Mouse (Mus musculus) brain, embryonic 14.5 days (tissue): ENCODE data around the gene Siglec1. TPM values are rescaled to one million over a fixed set of nuclear protein-coding genes. Genes with fewer than 3 reads are reported as not detected.
"Not testable (repeated sequence)": the region's sequence is repeated elsewhere in the genome, so short reads cannot be mapped to it uniquely, and the experiment has no call there.

Experiments used
- DNase-seq: peaks from one replicate; pipeline ENCODE4 v3.0.0-alpha.2; 2011; ENCODE audit warnings: low read depth
- CTCF ChIP-seq: fragments of 200-500 bp; IDR thresholded peaks from 2 replicates; pipeline ENCODE4 v1.5.1; 2012; ENCODE audit warnings: inconsistent platforms, mild to moderate bottlenecking, moderate library complexity, borderline replicate concordance; ENCODE audit not compliant: insufficient read depth, insufficient read length; ENCODE audit errors: extremely low read depth
- POLR2A ChIP-seq: fragments of 200-500 bp; IDR thresholded peaks from 2 replicates; pipeline ENCODE4 v1.6.1; 2012; ENCODE audit warnings: mild to moderate bottlenecking, inconsistent platforms, borderline replicate concordance; ENCODE audit not compliant: poor library complexity, insufficient read depth, insufficient read length, severe bottlenecking; ENCODE audit errors: extremely low read depth
- polyA plus RNA-seq: library from polyadenylated mRNA; depleted of rRNA; stranded (reverse); fragments of >200 nt; gene quantifications from 2 replicates; pipeline ENCODE4 v1.2.3, GENCODE M21; 2012

The Siglec1 gene
- polyA plus RNA-seq, 1 experiment, result 0.52 TPM

DNA sequence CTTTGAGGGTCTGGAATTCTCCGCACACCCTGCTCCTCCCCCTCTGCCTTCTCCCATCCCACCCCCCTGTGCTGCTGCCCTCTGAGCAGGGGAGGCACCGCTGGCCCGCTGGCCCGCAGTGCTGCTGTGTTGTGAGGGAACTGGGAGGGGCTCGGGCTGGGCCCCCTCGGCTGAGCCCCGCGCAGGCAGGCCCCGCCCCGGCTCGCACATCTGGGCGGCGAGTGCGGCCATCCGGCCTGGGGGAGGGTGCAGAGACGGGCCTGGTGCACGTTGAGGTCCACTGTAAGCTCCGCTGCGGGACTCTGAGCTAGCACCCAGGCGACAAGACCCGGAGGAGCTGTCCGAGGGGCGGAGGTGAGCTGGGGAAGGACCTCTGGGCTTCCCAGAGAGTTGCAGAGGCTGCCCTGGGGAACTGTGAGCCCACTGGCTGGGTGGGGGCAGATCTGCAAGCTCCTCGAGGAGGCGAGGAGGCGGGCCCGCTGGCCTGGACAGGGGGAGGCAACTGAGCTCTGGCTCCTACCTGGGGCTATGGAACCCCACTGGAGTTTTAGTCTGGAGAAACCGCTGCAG, 40.7 kb upstream of the Siglec1 start, which contains the start of gene Hspa12b:
Gene Hspa12b, plus strand, starts transcription at position 120 of the 570 bp plus-strand sequence.
- peak; percentile 44 for DNase-seq
- TF ChIP-seq CTCF, result no peak
- TF ChIP-seq POLR2A, result no peak

DNA sequence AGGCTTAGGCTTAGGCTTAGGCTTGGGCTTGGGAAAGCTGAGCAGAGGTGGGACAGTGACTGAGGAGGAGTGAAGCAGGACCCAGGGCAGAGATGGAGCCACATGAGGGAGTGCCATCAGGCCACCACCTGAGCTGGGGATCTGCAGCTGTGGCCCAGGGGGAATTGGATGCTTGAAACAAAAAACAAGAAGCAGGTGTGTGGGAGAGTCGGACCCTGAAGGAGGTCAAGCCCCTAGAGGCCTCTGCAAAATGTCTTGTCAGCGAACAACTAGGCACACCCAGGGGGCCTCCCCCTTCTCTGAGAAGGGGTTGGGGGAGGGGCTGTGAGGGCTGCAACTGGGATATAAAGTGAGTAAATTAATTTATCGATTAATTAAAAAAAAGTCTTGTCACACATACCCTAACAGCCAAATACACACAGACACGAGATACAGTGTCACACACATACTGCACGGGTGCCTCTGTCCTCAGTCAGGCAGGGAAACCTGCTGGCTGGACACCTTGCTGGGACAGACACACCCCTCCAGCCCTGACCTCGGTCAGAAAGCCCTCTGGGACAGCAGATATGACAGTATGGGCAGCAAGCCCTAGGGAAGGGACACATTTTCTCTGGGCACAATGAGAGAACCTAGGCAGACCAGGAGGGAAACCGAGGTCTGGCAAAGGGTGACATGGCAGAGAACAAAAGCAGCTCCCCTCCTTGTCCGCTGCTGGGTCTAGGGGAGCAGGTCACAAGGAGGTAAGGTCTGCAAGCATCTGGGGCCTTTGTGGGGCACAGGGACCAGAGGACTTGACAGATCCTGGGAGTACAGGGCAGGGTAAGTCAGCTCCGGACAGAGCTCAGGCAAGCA, 39.6 kb upstream of the Siglec1 start:
- DNase-seq, result no peak

DNA sequence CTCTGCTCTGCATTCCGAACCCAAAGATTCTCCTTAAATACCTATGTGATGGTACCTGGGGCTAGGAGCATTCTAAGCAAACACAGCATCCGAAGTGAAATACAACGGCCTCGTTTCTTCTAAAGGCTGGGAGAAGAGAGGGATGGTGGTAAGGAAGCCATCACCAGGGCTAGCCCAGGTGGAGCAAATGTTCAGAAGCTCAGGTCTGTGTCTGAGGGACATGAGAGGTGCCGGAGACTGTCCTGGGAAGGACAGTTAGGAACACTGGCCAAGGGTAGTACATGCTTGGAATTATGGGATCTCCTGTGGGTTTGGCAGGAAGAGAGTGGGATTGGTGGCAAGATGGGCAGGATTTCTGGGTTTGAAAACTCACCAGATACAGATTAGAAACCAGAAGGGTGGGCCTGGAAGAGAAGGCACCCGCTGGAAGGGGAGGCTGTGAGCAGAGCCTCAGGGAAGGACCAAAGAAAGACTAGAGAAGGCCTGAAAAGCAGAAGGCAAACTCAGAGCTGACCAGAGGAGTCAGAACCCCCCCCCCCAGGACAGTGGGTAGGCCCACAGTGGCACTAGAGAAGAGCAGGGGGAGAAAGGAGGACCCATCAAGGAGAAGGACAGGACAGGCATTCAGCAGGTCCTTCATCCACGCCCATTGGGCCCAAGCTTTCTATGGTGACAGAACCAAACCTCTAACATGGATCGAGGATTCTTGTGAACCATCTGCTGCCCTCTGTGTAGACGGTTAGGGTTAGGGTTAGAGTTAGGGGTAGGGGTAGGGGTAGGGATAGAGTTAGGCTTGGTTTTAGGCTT, 38.8 kb upstream of the Siglec1 start:
- TF ChIP-seq CTCF, result no peak
- no peak for TF ChIP-seq POLR2A
- DNase-seq, result no peak

More for the DNA sequence above, 39.6 kb upstream of the Siglec1 start:
- TF ChIP-seq POLR2A (no peak), CTCF (no peak)

DNA sequence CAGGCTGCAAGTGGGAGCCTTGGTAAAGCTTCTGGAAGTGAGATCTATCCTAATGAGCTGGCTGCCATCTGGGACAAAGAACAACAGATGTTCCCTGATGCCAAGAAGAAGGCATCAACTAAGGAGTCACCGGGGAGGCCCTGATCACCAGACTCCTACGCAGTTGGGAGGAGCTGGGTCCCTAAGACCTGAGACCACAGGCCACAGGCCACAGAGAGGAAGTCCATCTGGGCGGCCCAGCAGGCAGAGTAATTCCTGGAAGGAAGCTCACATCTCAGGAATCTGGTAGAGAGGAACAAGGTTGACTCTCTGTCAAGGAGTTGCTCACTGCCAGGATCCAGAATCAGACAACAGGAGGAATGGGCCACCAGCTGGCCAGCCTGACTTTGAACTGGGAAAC, 37.6 kb upstream of the Siglec1 start:
- no peak for DNase-seq
- TF ChIP-seq POLR2A (no peak), CTCF (no peak)

DNA sequence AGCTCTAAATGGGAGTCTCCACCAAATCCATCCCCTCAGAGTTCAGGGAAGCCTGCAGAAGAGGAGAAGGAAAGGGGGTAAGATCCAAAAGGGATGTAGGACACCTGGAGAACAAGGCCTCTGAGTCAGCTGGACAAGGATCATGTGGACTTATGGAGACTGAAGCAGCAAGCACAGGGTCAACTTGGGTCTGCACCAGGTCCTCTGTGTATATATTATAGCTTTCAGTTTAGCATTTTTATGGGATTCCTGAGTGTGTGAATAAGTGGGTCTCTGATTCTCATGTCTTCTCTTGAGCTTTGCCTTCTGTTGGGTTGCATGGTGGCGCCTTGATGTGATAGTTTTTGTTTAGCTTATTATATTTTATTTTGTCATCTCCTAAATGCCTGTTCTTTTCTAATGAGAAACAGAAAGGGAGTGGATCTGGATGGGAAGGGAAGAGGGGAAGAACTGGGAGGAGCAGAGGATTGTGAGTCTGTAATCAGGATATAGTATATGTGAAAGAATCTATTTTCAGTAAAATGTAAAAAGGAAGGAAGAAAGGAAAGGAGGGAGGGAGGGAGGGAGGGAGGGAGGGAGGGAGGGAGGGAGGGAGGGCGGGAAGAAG, 32.5 kb upstream of the Siglec1 start:
- DNase-seq, result no peak
- TF ChIP-seq POLR2A (no peak), CTCF (no peak)

DNA sequence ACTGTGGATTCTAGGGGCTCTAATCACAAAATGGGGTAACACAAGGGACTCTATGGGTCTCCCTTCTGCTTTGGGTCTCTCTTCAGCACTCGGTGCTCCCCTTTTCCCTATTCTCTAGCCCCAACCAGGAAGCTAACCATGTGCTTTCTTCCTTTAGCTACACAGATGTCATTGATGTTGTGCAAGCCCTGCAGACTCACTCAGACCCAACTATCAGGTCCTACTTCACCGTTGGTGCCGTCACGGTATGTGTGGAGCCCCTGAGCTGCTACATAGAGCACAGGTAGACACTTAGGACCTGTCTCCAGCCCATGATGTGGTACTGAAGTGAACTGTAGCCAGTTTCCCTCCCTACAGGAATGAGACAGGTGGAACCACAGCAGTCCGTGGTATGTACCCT, 19.4 kb upstream of the Siglec1 start:
- DNase-seq, result no peak
- TF ChIP-seq POLR2A (no peak), CTCF (no peak)

DNA sequence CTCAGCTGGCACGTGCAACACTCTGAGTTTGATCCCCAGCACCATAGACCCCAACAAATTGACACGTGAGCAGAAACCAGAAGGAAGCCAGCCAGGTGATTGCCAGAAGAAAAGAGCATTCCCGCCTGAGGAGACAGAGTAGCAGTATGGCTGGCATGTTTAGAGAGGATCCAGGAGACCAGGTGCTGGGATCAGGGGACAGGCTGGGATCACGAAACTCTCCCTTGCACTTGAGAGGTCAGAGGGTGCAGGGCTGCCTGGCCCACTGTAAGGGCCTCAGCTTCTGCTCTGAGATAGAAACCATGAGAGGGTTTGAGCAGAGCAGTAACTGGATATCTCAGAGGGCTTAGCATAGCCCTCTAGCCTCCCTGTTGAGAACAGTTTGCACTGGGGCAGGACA, 18.5 kb upstream of the Siglec1 start:
- DNase-seq, result not testable (repeated sequence)

DNA sequence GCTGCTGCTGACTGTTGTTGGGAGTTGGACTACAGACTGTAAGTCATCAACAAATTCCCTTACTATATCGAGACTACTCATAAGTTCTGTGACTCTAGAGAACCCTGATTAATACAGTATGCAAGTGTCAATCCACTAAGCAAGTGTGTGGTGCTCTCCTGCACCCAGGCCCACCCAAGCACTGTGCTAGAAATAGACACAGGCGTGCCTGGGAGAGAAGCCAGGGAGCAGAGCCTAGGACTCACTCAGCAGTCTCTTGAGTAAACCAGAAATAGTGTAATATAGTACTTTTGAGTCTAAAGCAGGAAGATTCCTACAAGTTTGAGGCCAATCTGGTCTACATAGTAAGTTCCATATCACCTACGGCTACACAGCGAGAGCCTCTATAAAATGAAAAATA, 17.5 kb upstream of the Siglec1 start:
- no peak for DNase-seq
- no peak for TF ChIP-seq CTCF

DNA sequence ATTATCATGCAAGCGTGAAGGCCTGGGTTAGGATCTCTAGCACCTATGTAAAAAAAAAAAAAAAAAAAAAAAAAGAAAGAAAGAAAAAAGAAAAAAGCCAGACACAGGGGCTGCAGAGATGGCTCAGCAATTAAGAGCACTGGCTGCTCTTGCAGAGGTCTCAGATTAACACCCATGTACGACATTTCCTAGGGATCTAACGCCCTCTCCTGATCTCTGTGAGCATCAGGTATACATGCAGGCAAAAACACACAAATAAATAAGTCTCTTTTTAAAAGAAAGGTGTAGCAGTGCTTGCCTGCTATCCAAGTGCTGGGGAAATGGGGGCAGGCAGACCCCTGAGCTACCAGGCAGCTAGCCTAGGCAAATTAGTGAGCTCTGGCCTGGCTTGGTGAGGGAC, 15.0 kb upstream of the Siglec1 start:
- TF ChIP-seq POLR2A (no peak), CTCF (no peak)
- no peak for DNase-seq

DNA sequence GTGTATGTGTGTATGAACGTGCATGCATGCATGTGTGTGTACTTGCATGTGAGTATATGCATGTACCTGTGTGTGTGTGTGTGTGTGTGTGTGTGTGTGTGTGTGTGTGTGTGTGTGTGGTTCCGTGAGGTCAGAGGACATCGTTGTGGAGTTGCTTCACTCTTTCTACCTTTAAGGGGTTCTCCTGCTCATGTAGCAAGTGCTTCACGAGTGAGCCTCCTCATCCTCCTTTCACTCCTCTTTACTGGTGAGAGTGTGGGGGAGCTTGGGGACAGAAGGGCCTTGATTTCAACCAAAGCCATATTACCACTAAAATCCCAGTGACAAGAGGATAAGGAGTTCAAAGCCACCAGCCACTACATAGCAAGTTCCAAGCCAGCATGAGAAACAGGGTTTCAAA, 10.5 kb upstream of the Siglec1 start:
- DNase-seq, result no peak
- TF ChIP-seq POLR2A (no peak), CTCF (no peak)

DNA sequence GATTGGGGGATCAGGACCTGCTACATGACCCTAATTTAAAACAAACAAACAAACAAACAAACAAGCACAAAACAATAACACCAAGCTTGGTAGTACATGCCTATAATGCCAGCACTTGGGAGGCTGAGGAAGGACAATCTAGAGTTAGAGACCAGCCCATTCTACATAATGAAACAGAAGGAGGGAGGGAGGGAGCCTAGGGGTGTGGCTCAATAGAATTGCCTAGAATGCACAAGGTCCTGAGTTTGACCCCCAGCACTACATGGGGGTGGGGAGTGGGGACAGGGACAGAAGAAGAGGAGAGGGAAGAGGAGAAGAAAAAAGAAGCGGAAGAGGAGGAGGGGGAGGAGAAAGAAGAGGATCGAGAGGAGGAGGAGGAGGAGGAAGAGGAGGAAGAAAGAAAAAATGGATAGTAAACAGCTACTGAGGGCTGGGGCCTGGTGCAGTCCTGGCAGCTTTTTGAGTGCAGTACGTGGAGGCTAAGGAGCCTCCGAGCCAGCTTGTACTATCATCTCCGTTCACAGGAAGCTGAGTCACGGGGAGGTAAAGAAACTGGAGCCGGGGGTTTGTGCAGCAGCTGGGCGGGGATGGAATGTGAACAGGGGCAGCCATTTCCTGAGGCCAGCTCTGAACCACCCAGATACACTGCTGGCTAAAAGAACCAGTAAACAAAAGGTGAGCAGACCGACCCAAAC, 9.7 kb upstream of the Siglec1 start:
- peak; percentile 27 for DNase-seq
- TF ChIP-seq POLR2A (no peak), CTCF (no peak)
